Mouse (Mus musculus) adrenal gland, adult 8-10 months (tissue): ENCODE data around the gene Ramp2. TPM values are rescaled to one million over a fixed set of nuclear protein-coding genes. Genes with fewer than 3 reads are reported as not detected.
A peak's percentile ranks its signal among the peaks of the same experiment; 100 is the strongest.

ENCODE experiments used
- DNase-seq: peaks from one replicate; pipeline ENCODE4 v3.0.0; 2022
- total RNA-seq, 4 experiments: library from RNA; stranded (reverse); gene quantifications; 2 replicates each; pipeline ENCODE4 v1.2.4; 2022

Gene Ramp2
- 10 to 100 TPM; 26.3 to 56.5 (median 40.7) TPM for total RNA-seq

GRCm38 (mm10) chr11:101245855-101246701, at the start of gene Ramp2:
TSS of gene Ramp2 (plus strand) at chr11:101246028.
- no peak for DNase-seq

GRCm38 (mm10) chr11:101196175-101196574, 49.7 kb upstream of the Ramp2 start:
- no peak for DNase-seq

DNA sequence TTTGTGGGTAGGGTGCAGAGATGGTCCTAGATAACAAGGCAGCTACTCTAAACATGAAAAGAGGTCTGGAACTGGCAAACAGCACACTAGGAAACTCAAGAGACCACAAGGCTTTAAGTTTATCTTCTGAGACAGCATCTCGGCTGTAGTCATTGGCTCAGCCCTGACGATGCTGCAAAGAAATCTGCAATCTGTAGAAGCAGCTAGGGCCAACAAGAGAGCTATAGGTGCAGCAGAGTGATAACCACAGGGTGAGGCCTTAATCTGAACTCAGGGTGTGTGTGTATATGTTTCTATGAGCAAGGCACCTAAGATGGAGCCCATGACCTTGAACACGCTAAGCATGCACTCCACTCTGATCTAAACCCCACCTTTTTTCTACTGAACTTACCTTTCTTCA, 46.3 kb upstream of the Ramp2 start:
- no peak for DNase-seq

- DNase-seq: no peak
These were observed 44.8 kb upstream of the Ramp2 start for GRCm38 (mm10) chr11:101200986-101201385.

- DNase-seq: no peak
These were observed 33.9 kb upstream of the Ramp2 start for GRCm38 (mm10) chr11:101211970-101212369.

GRCm38 (mm10) chr11:101216936-101217335, 28.9 kb upstream of the Ramp2 start:
- DNase-seq: no peak

GRCm38 (mm10) chr11:101218436-101219055, 27.3 kb upstream of the Ramp2 start:
- no peak for DNase-seq

GRCm38 (mm10) chr11:101220853-101221252, 25.0 kb upstream of the Ramp2 start:
- DNase-seq: no peak

DNA sequence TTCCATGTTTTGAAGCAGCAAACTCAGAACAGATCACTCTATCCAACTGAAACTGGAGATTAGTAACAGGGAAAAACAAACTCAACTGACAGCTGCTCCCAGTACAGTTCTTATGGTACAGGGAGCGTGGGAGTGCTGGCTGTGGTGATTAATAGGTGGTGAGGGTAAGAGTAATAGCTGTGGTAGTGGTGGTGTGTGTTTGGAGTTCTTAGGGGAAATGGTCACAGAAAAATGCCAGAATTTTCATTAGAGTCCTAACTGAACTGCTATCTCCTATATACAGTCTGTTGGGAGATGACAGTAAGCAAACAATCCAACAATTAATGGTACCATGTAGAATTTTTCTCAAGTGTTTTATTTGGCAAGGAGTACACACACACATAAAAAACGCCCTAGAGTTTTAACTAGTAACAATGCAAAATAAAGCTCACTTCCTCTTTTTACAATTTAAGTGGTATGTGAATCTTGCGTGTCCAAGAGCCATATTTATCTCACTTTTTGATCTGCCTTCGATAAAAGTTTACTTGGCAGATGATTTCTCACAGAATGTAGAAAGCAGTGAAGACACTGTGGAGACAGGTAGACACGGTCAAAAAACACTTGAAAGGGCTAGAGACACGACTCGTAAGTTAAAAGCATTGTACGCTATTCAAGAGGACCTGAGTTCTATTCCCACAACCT, 24.4 kb upstream of the Ramp2 start:
- no peak for DNase-seq

GRCm38 (mm10) chr11:101224337-101224736, 21.5 kb upstream of the Ramp2 start:
- no peak for DNase-seq

DNA sequence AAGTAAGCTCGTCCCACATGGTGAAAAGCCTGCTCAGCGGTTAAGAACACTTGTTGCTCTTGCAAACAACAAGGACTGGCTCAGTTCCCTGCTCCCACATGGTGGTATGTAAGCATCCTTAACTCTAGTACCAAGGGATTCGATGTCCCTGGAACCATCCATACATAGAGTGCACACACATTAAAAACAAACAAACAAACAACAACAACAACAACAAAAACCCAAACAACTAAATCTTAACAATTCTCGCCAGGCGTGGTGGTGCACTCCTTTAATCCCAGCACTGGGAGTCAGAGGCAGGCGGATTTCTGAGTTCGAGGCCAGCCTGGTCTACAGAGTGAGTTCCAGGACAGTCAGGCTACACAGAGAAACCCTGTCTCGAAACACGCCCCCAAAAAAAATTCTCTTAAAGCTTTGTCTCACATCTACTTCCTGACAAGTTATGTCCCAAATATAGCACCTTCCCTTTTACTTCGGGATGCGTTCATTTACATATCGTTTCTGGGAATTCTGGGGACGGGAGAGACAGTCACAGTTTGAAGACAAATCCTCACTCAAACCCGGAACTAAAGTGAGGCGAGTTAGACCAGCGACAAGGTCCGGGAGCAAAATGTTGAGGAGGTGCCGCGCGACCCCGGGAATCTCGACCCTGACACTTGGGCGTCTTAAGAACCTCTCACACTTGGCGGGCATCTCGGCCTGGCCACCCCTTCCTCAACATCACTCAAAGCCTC, 20.3 kb upstream of the Ramp2 start:
- no peak for DNase-seq

DNA sequence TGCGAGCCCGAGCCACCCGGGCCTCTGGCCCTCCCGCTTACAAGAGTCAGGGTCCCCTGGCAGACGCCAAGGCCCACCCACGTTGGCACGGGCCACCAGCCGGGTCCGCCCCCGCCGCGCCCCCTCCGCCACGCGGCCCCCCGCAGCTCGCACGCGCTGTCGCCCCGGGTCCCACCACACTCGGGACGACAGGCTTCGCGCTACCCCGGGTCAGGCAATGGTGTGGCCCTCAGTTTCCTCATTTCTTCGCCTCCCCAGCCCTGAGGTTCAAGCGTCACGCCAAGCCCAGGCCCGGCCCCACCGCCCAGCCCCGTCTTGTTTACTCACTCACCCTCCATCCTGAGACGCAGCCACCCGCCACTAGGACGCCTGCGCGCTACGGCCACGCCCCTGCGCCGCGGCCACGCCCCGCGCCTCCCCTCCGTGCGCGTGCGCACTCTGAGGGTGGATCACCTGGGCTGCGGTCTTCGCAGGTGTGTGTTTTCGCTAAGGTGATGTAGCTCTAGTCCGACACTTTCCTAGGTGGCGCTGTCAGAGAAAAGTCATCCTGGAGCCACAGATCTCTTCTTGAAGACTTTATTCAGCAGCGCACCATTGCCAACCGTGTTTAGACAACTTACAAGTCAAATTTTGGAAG, 19.6 kb upstream of the Ramp2 start, which contains the start of gene Ezh1:
Gene Ezh1 (minus strand): TSS at position 399 of the 637 bp plus-strand sequence.
- peak; percentile 84 for DNase-seq

DNA sequence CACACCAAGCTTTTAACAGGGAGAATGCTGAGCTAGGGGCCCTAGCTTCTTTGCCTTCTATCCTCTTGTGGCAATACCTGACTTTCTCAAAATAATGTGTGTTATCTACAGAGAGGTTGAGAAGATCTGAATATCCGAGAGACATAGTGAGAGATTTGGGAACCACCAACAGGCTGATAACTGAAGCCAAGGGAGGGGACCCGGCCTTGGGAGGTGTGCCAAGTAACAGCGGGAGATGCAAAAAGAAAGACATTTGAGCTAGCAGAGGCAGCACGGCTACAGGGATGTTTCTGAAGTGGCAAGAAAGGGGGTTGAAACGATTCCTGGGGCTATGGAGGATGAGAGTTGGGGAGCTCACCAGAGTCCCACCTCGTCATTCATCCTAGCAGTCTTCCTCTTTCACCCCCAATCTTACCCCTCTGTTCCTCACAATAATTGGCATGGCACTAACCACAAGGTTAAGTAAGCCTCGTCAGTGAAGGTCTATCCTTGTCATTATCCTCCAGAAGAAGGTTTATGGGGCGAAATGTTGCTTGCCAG, 16.4 kb upstream of the Ramp2 start:
- peak; percentile 35 for DNase-seq

GRCm38 (mm10) chr11:101230061-101230511, 15.7 kb upstream of the Ramp2 start:
- no peak for DNase-seq

GRCm38 (mm10) chr11:101230526-101230925, 15.3 kb upstream of the Ramp2 start:
- DNase-seq: no peak

GRCm38 (mm10) chr11:101230991-101231871, 14.6 kb upstream of the Ramp2 start:
- peak; percentile 40 for DNase-seq

DNA sequence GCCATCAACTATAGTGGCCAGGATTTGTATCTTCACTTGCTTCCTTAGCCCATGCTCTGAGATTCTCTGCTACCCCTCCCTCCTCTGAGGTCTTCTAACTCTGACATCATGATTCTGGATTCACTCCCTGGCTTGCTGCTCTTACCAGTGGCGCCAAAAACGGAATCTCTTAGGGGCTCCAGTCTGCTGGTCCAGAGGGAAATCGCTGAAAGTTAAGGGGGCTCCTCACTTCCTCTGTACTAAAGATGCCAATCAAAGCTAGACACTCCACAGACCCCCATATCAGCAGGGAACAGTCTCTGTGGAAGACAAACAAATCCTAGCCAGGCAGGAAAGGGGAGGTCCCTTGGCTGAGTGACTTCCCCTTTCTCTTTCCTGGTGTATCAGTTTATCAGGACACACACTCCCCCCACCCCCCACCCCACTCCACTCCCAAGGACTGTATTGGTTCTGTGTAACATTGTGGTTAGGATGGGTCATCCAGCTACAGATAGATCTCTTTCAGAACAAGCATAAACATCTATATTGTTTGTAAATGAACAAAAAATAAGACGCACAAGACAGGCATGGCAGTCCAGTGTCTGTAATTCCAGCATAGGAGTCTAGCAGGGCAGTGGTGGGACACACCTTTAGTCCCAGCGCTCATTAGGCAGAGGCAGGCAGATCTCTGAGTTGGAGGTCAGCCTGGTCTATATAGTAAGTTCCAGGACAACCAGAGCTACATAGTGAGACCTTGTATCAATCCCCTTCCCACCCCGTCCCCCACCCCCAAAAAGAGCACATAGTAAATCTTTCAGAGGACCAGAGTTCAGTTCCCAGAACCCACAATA, 13.6 kb upstream of the Ramp2 start:
- DNase-seq: no peak

DNA sequence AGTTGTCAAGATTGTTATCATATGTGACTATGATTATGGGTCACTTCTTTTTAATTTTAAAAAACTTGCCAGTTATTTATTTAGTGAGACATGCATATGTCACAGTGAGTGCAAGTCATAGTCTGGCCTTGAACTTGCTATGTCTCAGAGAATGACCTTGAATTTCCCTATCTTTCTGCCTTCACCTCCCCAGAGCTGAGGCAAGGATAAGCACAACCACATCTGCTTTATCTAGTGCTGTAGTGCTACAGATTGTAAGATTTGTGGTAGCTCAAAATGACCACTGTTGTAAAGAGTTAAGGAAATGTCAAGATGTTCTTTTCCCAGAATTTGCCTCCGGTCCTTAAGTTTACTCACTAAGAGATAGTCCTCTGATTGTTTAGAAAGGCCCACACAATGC, 12.6 kb upstream of the Ramp2 start:
- no peak for DNase-seq

DNA sequence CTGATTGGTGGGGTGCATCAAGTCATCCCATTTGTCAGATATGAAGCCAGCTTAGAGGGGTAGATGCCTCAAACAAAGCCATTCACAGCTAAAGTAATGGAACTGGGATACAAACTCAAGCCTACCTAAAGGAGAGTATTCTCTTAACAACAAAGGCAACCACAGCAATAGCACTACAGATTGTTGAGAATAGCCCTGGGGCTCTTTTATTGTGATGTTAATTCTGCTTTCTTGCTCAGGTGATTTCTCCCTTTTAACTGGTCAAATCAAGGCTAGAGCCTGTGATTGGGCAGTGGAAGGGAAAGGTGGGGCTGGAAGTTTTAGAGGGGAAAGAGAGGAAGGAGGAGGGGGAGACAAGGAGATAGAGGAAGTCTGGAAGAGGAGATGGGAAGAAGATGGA, 11.7 kb upstream of the Ramp2 start:
- no peak for DNase-seq

DNA sequence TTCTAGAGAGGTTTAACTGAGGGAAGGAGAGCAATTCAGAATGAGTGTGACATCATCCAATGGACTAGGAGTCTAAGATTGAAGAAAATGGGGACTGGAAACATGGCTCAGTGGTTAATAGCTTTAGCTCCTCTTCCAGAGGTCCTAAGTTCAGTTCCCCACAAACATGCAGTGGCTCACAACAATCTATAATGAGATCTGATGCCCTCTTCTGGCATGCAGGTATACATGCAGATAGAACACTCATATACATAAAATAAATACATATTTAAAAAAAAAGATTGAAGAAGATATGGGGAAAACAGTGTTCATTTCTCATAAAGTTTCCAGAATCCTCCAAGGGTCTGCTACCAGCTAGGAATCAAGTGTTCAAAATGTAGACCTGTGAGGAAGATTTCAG, 10.4 kb upstream of the Ramp2 start:
- DNase-seq: no peak
